Mouse (Mus musculus) bone marrow, adult 2 months (tissue): ENCODE measurements around the gene Gm6096. TPM values are rescaled to one million over a fixed set of nuclear protein-coding genes. Genes with fewer than 3 reads are reported as not detected.
A peak's percentile ranks its signal among the peaks of the same experiment; 100 is the strongest.

Source experiments
- H3K27ac ChIP-seq: fragments of 200-500 bp; 2 replicates; pipeline ENCODE4 v1.5.1; 2012; ENCODE audit warnings: low read depth, mild to moderate bottlenecking, control low read depth, inconsistent platforms, low read length; ENCODE audit not compliant: control insufficient read depth, poor library complexity, insufficient read depth
- H3K4me1 ChIP-seq: fragments of 200-500 bp; 2 replicates; pipeline ENCODE4 v1.6.1; 2011; ENCODE audit warnings: low read length; ENCODE audit not compliant: control insufficient read depth, insufficient read depth
- H3K4me3 ChIP-seq: fragments of 200-500 bp; replicated peaks from 2 replicates; pipeline ENCODE3; 2011; ENCODE audit warnings: mild to moderate bottlenecking, low read depth, low read length, control low read depth; ENCODE audit not compliant: control insufficient read depth
- CTCF ChIP-seq: fragments of 200-500 bp; IDR thresholded peaks from 2 replicates; pipeline ENCODE4 v1.5.1; 2011; ENCODE audit warnings: low read length, control low read depth; ENCODE audit not compliant: control insufficient read depth, insufficient read depth
- POLR2A ChIP-seq: fragments of 200-500 bp; IDR thresholded peaks from 2 replicates; pipeline ENCODE4 v1.6.1; 2011; ENCODE audit warnings: low read depth, mild to moderate bottlenecking, control low read depth, low read length, borderline replicate concordance; ENCODE audit not compliant: control insufficient read depth
- WGBS: fragments of 180-500 bp; shearing (Covaris S2); methylation state at CpG from one replicate; pipeline ENCODE4 v1.1.7; 2018; 5-methylcytosine and 5-hydroxymethylcytosine counted together
- polyA plus RNA-seq: library from polyadenylated mRNA; stranded (reverse); fragments of >200 nt; gene quantifications from 2 replicates; pipeline ENCODE4 v1.2.4, GENCODE M21; 2011; ENCODE audit warnings: low replicate concordance; ENCODE audit not compliant: missing spikeins, insufficient read depth, insufficient read length

Gene Gm6096
- polyA plus RNA-seq, 1 experiment: not detected

DNA sequence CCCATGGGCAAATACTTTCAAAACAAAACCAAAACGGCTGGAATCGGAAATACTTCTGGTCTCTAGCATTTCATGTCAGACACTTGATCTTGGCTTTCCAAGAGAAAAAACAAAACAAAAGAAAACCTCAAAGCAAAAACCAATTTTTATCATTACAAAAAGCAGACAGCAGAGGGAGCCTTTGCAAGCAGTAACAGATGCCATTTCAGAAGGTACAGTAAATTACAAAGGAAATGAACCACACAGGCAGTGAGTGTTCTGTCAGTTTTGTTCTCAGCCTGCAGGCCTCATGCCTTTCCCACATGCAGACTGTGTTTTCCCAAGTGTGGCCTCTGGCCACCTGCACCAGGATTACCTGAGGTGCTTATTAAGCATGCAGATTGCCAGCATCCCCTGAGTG, 1.2 kb downstream of the Gm6096 start:
- Histone ChIP-seq H3K4me1 (peaks cover 2% of the 10 kb centered on the region; the same call in 1 of the 2 replicates), H3K4me3 (no peak overlapping the region), H3K27ac (no peak overlapping the region)
- TF ChIP-seq CTCF (no peak), POLR2A (no peak)
- WGBS: 38% methylated on average over 2 of the region's 2 CpGs

- Histone ChIP-seq H3K27ac (no peak overlapping the region), H3K4me1 (peaks cover 2% of the 10 kb centered on the region; the same call in 1 of the 2 replicates), H3K4me3 (no peak overlapping the region)
- TF ChIP-seq CTCF (no peak), POLR2A (no peak)
- WGBS: 16% methylated on average over 3 of the region's 3 CpGs
Measured at GRCm38 (mm10) chr7:34255137-34255536, 4.3 kb downstream of the Gm6096 start.

DNA sequence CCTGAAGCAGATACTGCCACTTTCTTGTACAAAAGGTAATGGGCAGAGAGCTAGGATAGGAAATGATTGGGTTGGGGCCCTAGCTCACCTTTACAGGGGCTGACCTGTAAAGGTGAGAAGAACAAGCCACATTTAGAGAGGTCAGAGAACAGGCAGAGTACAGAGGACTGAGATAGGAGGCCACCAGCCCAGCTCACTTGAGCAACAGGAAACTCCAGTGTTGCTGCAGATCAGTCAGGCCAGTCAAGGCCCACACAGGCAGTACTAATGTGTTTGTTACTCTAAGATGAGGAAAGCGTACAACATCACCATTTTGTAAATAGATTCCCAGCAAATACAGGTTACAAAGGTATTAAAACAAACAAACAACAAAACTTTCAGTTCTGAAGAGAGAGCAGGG, 5.1 kb downstream of the Gm6096 start:
- peak overlapping the region; percentile 36; the same call in 1 of the 2 replicates for H3K27ac ChIP-seq
- peaks cover 2% of the 10 kb centered on the region; the same call in 1 of the 2 replicates for H3K4me1 ChIP-seq
- no peak overlapping the region for H3K4me3 ChIP-seq
- 57% methylated on average over 1 of the region's 1 CpGs for WGBS
- TF ChIP-seq CTCF: no peak
- TF ChIP-seq POLR2A: no peak

- Histone ChIP-seq H3K4me1 (peaks cover 2% of the 10 kb centered on the region; the same call in 1 of the 2 replicates), H3K27ac (no peak overlapping the region), H3K4me3 (no peak overlapping the region)
- TF ChIP-seq CTCF (no peak), POLR2A (no peak)
- 85% methylated on average over 9 of the region's 9 CpGs for WGBS
Measured at GRCm38 (mm10) chr7:34257279-34257678, 6.4 kb downstream of the Gm6096 start.

GRCm38 (mm10) chr7:34258407-34258806, 7.6 kb downstream of the Gm6096 start:
- TF ChIP-seq CTCF: no peak
- no peak for TF ChIP-seq POLR2A
- no peak overlapping the region for H3K27ac ChIP-seq
- WGBS: 92% methylated on average over 1 of the region's 1 CpGs
- peaks cover 2% of the 10 kb centered on the region; the same call in 1 of the 2 replicates for H3K4me1 ChIP-seq
- H3K4me3 ChIP-seq: no peak overlapping the region

DNA sequence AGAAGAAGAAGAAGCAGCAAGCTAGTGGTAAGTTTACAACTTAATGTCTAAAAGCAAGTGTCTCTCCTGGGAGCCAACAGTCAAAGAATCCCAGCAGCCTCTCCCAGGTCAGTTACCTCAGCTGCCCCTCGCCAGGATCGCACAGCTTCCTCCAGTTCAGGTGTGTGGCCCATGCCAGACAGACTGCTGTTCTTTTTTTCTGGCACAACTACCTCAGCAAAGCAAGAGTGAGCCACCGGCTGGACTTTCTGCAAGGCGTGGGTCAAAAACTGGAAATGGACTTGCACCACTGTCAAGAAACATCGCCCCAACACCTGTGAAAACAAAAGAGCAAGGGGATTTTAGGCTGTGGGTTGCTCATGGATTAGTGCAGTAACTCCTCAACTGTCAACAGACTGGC, 12.6 kb downstream of the Gm6096 start:
- no peak overlapping the region for H3K27ac ChIP-seq
- WGBS: 90% methylated on average over 5 of the region's 5 CpGs
- TF ChIP-seq CTCF: no peak
- no peak for TF ChIP-seq POLR2A

DNA sequence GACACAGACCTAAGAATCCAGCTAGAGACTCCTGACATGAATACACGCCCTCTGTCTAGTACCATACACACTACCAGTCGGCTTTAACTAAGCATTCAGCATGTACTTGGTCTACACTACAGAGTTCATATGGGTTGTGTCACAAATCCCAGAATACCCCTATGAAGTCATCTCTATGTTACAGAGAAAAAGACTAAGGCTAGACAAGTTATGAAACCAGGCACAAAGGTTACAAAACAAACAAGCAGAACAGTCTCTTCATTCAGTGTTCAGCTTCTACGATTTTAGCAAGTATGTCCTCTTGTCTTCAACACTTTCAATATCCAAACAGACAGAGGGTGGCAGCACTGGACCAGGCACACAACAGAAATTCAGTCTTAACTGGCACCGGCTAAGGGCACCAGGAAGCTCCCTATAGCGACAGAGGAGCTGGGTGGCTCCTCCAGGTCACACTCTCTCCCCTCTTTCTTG, 15.1 kb downstream of the Gm6096 start:
- Histone ChIP-seq H3K4me1 (no peaks in the 10 kb centered on the region), H3K27ac (no peak overlapping the region), H3K4me3 (no peak overlapping the region)
- 26% methylated on average over 5 of the region's 5 CpGs for WGBS
- peak; percentile 48; the same call in 1 of the 2 replicates for TF ChIP-seq CTCF
- TF ChIP-seq POLR2A: no peak

More for the DNA sequence above, 12.6 kb downstream of the Gm6096 start:
- Histone ChIP-seq H3K4me1 (no peaks in the 10 kb centered on the region), H3K4me3 (no peak overlapping the region)

- Histone ChIP-seq H3K27ac (no peak overlapping the region), H3K4me1 (no peaks in the 10 kb centered on the region), H3K4me3 (no peak overlapping the region)
- no peak for TF ChIP-seq POLR2A
- TF ChIP-seq CTCF: no peak
Measured at GRCm38 (mm10) chr7:34266421-34266820, 15.6 kb downstream of the Gm6096 start.

DNA sequence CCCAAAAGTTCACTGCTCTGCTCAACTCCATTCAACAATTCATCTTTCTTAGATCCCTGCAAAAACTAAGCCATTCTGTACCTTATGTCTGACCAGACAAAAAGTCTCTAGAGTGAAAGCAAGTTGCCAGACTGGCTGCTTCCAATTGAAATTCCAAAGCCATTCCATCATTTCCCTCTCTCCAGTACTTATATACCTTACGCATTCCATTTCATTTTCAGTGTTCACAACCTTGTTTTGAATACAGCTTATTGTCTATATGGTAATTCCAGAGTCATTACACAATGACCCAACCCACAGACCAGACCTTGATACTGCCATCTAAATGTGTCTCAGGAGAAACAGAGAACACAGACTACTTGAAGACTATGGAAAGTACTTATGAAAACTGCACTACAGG, 17.6 kb downstream of the Gm6096 start:
- 87% methylated on average over 1 of the region's 1 CpGs for WGBS
- no peaks in the 10 kb centered on the region; the same call in 1 of the 2 replicates for H3K4me1 ChIP-seq
- no peak overlapping the region for H3K4me3 ChIP-seq
- H3K27ac ChIP-seq: no peak overlapping the region
- TF ChIP-seq POLR2A (no peak), CTCF (no peak)
